Mouse (Mus musculus) limb, embryonic 12.5 days (tissue): Measurements from ENCODE around the gene Setd1a. TPM values are rescaled to one million over a fixed set of nuclear protein-coding genes. Genes with fewer than 3 reads are reported as not detected.
"Not testable (repeated sequence)": the region's sequence is repeated elsewhere in the genome, so short reads cannot be mapped to it uniquely, and the experiment has no call there.

Source experiments
- ATAC-seq: fragments of 200-750 bp; cut with Nextera tagmentation; 2 replicates; pipeline ENCODE4 v1.8.0; 2017; ENCODE audit warnings: low read depth, moderate TSS enrichment; ENCODE audit not compliant: insufficient number of reproducible peaks, insufficient read depth, low FRiP score, low TSS enrichment
- H3K27ac ChIP-seq: fragments of 300-500 bp; sonication (generic); 2 replicates; pipeline ENCODE4 v1.5.1; 2016; ENCODE audit warnings: mild to moderate bottlenecking, moderate library complexity
- H3K27me3 ChIP-seq: fragments of 300-500 bp; sonication (generic); 2 replicates; pipeline ENCODE4 v1.6.1; 2016; ENCODE audit warnings: mild to moderate bottlenecking, moderate library complexity
- H3K36me3 ChIP-seq: fragments of 300-500 bp; sonication (generic); 2 replicates; pipeline ENCODE4 v1.6.1; 2016; ENCODE audit warnings: mild to moderate bottlenecking, moderate library complexity
- H3K4me1 ChIP-seq: fragments of 300-500 bp; sonication (generic); replicated peaks from 2 replicates; pipeline ENCODE4 v1.6.1; 2016
- H3K4me2 ChIP-seq: fragments of 300-500 bp; sonication (generic); 2 replicates; pipeline ENCODE4 v1.6.1; 2016; ENCODE audit warnings: mild to moderate bottlenecking, moderate library complexity
- H3K4me3 ChIP-seq: fragments of 300-500 bp; sonication (generic); replicated peaks from 2 replicates; pipeline ENCODE4 v1.5.1; 2016; ENCODE audit warnings: mild to moderate bottlenecking
- H3K9ac ChIP-seq: fragments of 300-500 bp; sonication (generic); replicated peaks from 2 replicates; pipeline ENCODE4 v1.6.1; 2016; ENCODE audit warnings: mild to moderate bottlenecking, moderate library complexity
- H3K9me3 ChIP-seq: fragments of 300-500 bp; sonication (generic); 2 replicates; pipeline ENCODE4 v1.6.1; 2016; ENCODE audit warnings: mild to moderate bottlenecking, moderate library complexity
- WGBS: fragments of 180-500 bp; shearing (Covaris S2); methylation state at CpG from one replicate; pipeline ENCODE4 v1.1.7; 2016; 5-methylcytosine and 5-hydroxymethylcytosine counted together
- polyA plus RNA-seq: library from polyadenylated mRNA; unstranded; fragments of >200 nt; fragmentation: Nextera tagmentation; extraction: Ambion mirVana; gene quantifications from 2 replicates; pipeline ENCODE4 v1.2.1, GENCODE M21; 2016

Setd1a gene
- polyA plus RNA-seq, 1 experiment from 2014 or later = 24.7 TPM

- no peaks in the 10 kb centered on the region for H3K27me3 ChIP-seq
- no peaks in the 10 kb centered on the region for H3K9me3 ChIP-seq
- no peak overlapping the region for H3K9ac ChIP-seq
- no peak for ATAC-seq
- H3K36me3 ChIP-seq = peaks cover 34% of the 10 kb centered on the region
- no peak overlapping the region for H3K4me3 ChIP-seq
- no peak overlapping the region for H3K4me2 ChIP-seq
- WGBS = 90% methylated on average over 5 of the region's 5 CpGs
- no peak overlapping the region for H3K27ac ChIP-seq
- H3K4me1 ChIP-seq = peaks cover 11% of the 10 kb centered on the region
Observed at GRCm38 (mm10) chr7:127817776-127818175, 41.3 kb downstream of the Setd1a start.

- H3K9ac ChIP-seq = no peak overlapping the region; the same call in 1 of the 2 replicates
- H3K4me3 ChIP-seq = no peak overlapping the region
- peaks cover 7% of the 10 kb centered on the region for H3K36me3 ChIP-seq
- H3K4me1 ChIP-seq = peaks cover 31% of the 10 kb centered on the region
- 64% methylated on average over 13 of the region's 13 CpGs for WGBS
- no peak for ATAC-seq
- H3K27ac ChIP-seq = no peak overlapping the region
- no peaks in the 10 kb centered on the region for H3K27me3 ChIP-seq
- no peaks in the 10 kb centered on the region for H3K9me3 ChIP-seq
- no peak overlapping the region for H3K4me2 ChIP-seq
Observed at GRCm38 (mm10) chr7:127820836-127821509, 44.5 kb downstream of the Setd1a start.

- Histone ChIP-seq H3K9ac (no peak overlapping the region), H3K9me3 (no peaks in the 10 kb centered on the region), H3K27me3 (no peaks in the 10 kb centered on the region), H3K4me2 (peak overlapping the region; percentile 78; the same call in 1 of the 2 replicates), H3K4me1 (peaks cover 31% of the 10 kb centered on the region), H3K27ac (no peak overlapping the region), H3K4me3 (no peak overlapping the region), H3K36me3 (peaks cover 6% of the 10 kb centered on the region)
- 79% methylated on average over 3 of the region's 3 CpGs for WGBS
- no peak for ATAC-seq
Observed at GRCm38 (mm10) chr7:127822494-127822893, 46.0 kb downstream of the Setd1a start.

GRCm38 (mm10) chr7:127823236-127824171 is 47.0 kb downstream of the Setd1a start:
- H3K27ac ChIP-seq = peak overlapping the region; percentile 82

DNA sequence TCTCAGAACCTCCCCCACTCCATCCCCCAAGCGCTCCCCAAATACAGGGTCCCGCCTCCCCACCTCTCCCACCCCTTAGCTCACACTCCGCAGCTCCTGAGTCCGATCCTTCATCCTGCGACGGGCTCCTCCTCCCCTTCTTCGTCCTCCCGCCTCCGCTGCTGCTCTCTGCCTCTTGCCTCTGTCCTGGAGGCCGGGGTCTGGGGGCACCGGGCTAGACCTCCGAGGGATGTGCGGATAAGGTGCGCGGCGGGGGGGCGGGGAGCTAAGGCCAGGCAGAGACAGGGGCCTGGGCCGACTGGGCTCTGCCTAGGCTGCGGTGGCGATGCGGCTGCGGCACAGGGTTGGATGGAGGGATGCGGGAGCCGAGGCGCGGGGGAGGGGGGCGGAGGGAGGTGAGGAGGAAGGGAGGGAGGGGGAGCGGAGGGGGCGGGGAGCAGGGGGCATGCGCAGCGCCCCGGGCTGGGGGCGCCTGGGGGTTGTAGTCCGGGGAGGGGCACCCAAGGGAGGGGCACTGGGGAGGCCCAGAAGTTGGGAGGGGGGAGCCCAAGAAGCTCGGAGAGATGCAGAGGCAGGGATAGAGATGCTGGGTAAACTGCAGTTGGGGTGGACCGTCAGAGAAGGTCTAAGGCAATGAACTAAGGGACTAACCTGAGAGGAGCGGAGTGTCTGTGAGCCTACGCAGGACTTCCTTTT is 47.9 kb downstream of the Setd1a start, which contains the start of the genes Stx4a and Stx1b:
Stx4a (plus strand) TSS at position 119 of the 696 bp plus-strand sequence.
Stx1b (minus strand) TSS at position 374 of the 696 bp plus-strand sequence.
- Histone ChIP-seq H3K4me1 (peaks cover 31% of the 10 kb centered on the region), H3K36me3 (no peaks in the 10 kb centered on the region), H3K4me2 (peak within 1 kb of the TSS; percentile 78), H3K27me3 (no peaks in the 10 kb centered on the region), H3K27ac (peak within 1 kb of the TSS; percentile 82), H3K4me3 (peak within 1 kb of the TSS; percentile 73), H3K9me3 (no peaks in the 10 kb centered on the region), H3K9ac (peak within 1 kb of the TSS; percentile 87)
- peak; percentile 69 for ATAC-seq
- 5% methylated on average over 34 of the region's 38 CpGs for WGBS

More at GRCm38 (mm10) chr7:127823236-127824171, 47.0 kb downstream of the Setd1a start:
- Histone ChIP-seq H3K27me3 (no peaks in the 10 kb centered on the region), H3K4me1 (peaks cover 31% of the 10 kb centered on the region), H3K9ac (peak overlapping the region; percentile 87), H3K9me3 (no peaks in the 10 kb centered on the region), H3K4me2 (peak overlapping the region; percentile 78), H3K4me3 (peak overlapping the region; percentile 73), H3K36me3 (no peaks in the 10 kb centered on the region)
- no peak; the same call in 1 of the 2 replicates for ATAC-seq
- 68% methylated on average over 11 of the region's 11 CpGs for WGBS

GRCm38 (mm10) chr7:127835550-127835949 is 59.1 kb downstream of the Setd1a start:
- no peak overlapping the region for H3K4me3 ChIP-seq
- H3K27me3 ChIP-seq = no peaks in the 10 kb centered on the region
- H3K9me3 ChIP-seq = no peaks in the 10 kb centered on the region
- H3K9ac ChIP-seq = no peak overlapping the region
- no peaks in the 10 kb centered on the region for H3K36me3 ChIP-seq
- WGBS = 80% methylated on average over 2 of the region's 2 CpGs
- no peak overlapping the region for H3K4me2 ChIP-seq
- ATAC-seq = no peak
- H3K4me1 ChIP-seq = no peaks in the 10 kb centered on the region
- H3K27ac ChIP-seq = no peak overlapping the region

DNA sequence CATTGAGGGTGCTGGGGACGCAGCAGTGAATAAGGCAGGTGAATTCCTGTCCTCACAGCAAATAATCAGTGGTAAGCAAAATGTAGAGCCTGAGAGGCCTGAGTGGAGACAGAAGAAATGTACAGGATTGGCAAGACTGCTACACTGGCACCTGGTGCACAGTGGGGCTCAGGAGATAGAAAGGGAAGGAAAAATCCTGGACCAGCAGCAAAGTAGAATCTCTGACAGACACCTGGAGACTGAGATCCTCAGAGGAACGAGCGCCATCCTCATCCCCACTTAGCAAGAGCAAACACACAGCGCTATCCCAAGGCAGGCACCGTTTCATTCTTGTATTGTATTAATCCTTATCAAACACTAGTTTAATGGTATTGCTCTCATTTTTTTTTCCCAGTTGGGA is 61.0 kb downstream of the Setd1a start:
- no peak overlapping the region for H3K9ac ChIP-seq
- no peaks in the 10 kb centered on the region for H3K36me3 ChIP-seq
- no peak for ATAC-seq
- H3K4me3 ChIP-seq = no peak overlapping the region
- H3K27ac ChIP-seq = no peak overlapping the region
- H3K27me3 ChIP-seq = no peaks in the 10 kb centered on the region
- WGBS = 87% methylated on average over 5 of the region's 5 CpGs
- H3K4me1 ChIP-seq = peaks cover 5% of the 10 kb centered on the region
- no peak overlapping the region for H3K4me2 ChIP-seq
- H3K9me3 ChIP-seq = no peaks in the 10 kb centered on the region

DNA sequence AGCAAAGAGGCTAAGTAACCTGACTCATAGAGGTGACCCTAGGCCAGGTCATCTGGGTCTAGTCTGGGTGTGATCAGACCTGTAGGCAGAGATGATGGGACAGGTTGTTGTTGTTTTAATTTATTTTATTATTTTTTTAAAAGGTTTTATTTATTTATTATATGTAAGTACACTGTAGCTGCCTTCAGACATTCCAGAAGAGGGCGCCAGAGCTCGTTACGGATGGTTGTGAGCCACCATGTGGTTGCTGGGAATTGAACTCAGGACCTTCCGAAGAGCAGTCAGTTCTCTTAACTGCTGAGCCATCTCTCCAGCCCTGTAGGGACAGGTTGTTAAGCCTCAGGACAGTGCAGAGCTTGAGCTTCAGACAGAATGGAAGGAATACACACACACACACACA is 61.4 kb downstream of the Setd1a start:
- ATAC-seq, H3K4me1 ChIP-seq, H3K4me3 ChIP-seq, H3K27me3 ChIP-seq, H3K9me3 ChIP-seq, H3K36me3 ChIP-seq, H3K4me2 ChIP-seq, H3K9ac ChIP-seq, H3K27ac ChIP-seq: not testable (repeated sequence)
- WGBS = 79% methylated on average over 4 of the region's 4 CpGs

- not testable (repeated sequence) for H3K9ac ChIP-seq, H3K4me1 ChIP-seq, H3K4me2 ChIP-seq, H3K4me3 ChIP-seq, H3K27me3 ChIP-seq, ATAC-seq, H3K27ac ChIP-seq, H3K9me3 ChIP-seq
- peaks cover 17% of the 10 kb centered on the region for H3K36me3 ChIP-seq
- WGBS = 87% methylated on average over 2 of the region's 2 CpGs
Observed at GRCm38 (mm10) chr7:127840031-127840430, 63.6 kb downstream of the Setd1a start.

DNA sequence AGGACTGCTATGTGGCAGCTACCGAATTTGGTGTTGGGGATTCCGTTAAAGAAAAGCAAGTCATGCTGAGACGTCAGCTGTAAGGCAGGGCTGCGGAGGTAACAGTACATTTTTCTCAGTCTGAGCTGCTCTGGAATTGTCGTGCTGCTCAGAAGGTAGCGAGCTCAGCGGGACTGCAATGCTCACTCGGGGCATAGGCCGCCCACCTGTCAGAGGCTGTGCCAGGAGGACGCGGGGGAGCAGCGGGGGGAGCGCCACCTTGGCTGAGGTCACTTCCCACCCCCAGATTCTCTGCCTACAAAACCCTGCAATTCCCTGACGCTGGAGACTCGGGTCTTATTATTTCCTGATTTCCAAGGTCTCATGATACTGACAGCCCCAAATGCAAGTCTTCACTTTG is 64.4 kb downstream of the Setd1a start:
- peak; percentile 29 for ATAC-seq
- H3K4me3 ChIP-seq = peak overlapping the region; percentile 74
- no peaks in the 10 kb centered on the region for H3K9me3 ChIP-seq
- 5% methylated on average over 15 of the region's 15 CpGs for WGBS
- H3K4me2 ChIP-seq = peak overlapping the region; percentile 94
- H3K4me1 ChIP-seq = peaks cover 8% of the 10 kb centered on the region
- H3K27ac ChIP-seq = peak overlapping the region; percentile 87
- peaks cover 20% of the 10 kb centered on the region for H3K36me3 ChIP-seq
- H3K27me3 ChIP-seq = no peaks in the 10 kb centered on the region
- peak overlapping the region; percentile 66 for H3K9ac ChIP-seq
